Mouse (Mus musculus) left cerebral cortex, adult 9 months (tissue): ENCODE data around the gene Kif28.
A peak's percentile ranks its signal among the peaks of the same experiment; 100 is the strongest.
"Not testable (repeated sequence)": the region's sequence is repeated elsewhere in the genome, so short reads cannot be mapped to it uniquely, and the experiment has no call there.

Experiments used
- DNase-seq, 2 experiments: peaks; one replicate each; pipeline ENCODE4 v3.0.0; 2022; ENCODE audit warnings: low spot score in 2 of 2

The Kif28 gene

DNA sequence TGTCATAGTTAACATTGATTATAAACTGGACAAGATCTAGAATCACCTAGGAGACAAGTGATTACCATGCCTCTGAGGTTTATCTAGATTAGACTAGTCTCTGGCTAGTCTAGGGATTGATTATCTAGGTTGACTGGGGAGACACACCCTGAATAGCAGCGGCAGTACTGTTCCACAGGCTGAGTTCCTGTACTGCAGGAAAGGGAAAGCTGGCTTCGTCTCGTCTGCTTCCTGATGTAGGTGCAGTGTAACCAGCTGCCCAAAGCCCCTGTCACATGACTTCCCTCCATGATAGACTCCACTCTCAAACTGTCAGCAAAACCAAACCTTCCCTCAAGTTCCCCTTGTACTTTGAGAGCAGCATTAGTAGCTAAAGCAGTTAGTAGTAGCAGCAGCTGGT lies 40.9 kb downstream of the Kif28 start:
- DNase-seq: no peak

DNA sequence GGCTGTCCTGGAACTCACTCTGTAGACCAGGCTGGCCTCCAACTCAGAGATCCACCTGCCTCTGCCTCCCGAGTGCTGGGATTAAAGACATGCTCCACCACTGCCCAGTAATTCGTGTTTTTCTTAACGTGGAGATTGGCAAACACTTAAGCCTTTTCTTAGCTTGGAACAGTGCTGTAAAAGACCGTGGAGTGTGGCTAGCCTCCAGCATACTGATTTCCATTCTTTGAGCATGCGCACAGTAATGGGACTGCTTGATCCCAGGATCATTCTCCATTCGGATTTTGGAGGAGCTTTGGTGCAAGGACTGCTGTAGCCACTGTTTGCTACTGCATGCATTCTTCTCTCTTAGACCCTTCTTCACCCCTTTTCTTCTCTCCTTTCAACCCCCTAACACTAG lies 55.6 kb downstream of the Kif28 start:
- no peak for DNase-seq

GRCm38 (mm10) chr1:179688914-179689313 lies 56.2 kb downstream of the Kif28 start:
- no peak for DNase-seq

- no peak for DNase-seq
Observed at GRCm38 (mm10) chr1:179688415-179688814, 56.7 kb downstream of the Kif28 start.

DNA sequence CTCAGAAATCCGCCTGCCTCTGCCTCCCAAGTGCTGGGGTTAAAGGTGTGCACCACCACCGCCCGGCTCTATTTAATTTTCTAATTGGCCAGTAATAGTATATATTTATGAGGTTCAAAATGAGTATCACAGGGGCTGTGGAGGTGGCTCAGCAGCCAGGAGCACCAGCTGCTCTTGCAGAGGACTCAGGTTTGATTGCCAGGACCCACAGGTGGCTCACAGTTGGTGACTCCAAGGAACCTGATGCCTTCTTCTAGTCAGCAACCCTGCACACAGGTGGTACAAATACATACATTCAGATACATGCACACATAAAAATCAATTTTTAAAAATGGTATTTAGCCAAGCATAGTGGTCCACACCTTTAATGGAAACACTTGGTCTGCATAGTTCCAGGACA lies 57.1 kb downstream of the Kif28 start:
- DNase-seq: no peak

- no peak for DNase-seq
Observed at GRCm38 (mm10) chr1:179687305-179687704, 57.8 kb downstream of the Kif28 start.

DNA sequence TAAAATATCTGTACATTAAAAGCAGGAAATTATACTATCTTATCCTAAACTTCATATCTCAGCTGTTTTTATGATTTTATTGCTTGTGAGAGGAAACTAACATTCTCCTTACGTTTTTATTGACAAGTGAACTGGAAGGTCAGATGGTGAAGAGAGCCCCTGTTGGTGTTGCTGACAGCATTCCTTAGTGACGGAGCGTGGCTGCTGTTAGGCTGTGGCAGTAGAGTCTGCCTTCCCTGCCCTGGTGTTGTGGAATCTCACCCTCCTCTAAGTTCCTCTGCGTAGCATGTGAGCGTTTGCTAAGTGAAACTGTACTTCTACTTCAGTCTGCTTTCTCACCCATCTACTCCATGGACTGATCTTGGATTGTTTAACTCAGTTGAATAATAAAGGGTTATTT lies 58.3 kb downstream of the Kif28 start:
- DNase-seq: no peak

DNA sequence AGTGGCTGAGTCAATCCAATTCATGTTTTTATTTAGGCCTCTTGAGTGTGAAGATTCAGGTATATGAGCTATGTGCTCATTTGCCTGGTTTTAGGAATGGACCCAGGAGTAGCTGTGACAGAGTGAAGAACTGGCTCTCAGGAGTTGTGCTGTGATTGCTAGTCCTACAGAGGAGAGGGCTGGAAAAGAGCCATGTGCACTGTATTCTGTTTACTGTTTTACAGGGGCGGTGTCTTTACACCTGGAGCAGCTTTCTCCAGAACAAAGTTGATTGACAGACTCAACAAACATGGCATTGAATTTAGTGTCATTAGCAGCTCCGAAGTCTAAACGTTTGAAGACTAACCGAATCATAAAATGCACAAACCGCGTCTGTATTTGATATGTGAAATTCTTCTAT lies 58.7 kb downstream of the Kif28 start:
- DNase-seq: no peak

- not testable (repeated sequence) for DNase-seq
Observed at GRCm38 (mm10) chr1:179682753-179683152, 62.3 kb downstream of the Kif28 start.

- DNase-seq: no peak
Observed at GRCm38 (mm10) chr1:179679326-179679725, 65.7 kb downstream of the Kif28 start.

GRCm38 (mm10) chr1:179677031-179677430 lies 68.0 kb downstream of the Kif28 start:
- DNase-seq: no peak

DNA sequence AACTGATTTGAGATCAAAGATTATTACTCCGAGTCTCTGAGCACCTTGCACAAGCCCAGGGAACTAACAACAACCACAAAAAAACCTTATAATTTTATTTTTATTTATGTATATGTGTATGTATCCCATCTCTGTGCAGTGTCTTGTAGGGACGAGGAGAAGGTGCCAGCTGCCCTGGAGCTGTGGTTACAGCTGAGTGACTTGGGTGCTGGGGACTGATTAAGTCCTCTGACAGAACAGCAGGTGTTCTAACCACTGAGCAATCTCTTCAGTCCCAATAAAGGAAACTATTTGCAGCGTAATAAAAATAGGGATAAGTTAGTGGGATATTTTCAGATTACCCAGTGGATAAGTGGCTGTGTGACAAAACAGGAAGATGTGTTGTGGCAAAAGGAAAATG lies 70.7 kb downstream of the Kif28 start:
- DNase-seq: no peak

GRCm38 (mm10) chr1:179668836-179669537 lies 76.1 kb downstream of the Kif28 start:
- no peak for DNase-seq

DNA sequence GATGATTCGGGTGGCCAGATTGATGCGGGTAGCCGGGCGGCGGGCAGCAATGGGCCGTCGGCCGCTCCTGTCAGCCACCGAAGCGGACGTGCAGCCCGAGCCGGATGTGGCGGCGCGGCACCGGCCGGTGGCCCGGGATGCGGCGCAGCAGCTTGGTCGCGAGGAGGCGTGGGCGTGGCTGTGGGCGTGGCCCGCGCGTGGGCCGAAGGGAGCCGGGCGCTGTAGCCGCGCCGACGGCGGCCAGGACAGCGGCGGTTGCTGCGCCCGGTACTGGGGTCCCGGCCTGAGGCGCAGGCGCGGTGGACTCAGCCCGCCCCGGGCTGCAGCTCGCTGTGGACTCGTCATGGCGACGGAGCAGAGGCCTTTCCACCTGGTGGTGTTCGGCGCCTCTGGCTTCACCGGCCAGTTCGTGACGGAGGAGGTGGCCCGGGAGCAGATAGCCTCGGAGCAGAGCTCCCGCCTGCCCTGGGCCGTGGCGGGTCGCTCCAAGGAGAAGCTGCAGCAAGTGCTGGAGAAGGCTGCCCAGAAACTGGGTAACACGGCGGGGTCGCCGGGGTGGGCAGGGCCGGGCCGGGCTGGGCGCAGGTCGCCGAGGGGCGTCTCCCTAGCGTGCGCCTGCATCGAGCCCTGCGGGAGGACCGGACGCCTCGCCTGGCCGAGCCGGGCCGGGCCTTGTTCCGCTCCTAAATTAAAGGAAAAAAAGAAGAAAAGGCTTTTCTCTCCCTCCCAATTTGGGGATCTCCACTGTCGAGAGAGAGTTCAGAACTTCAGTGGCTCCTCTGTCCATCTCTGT lies 76.9 kb downstream of the Kif28 start, which contains the start of gene Sccpdh:
TSS of gene Sccpdh (plus strand) at position 198 of the 793 bp plus-strand sequence.
- DNase-seq: peak; percentile 58 to 81

GRCm38 (mm10) chr1:179667450-179667849 lies 77.6 kb downstream of the Kif28 start:
- no peak for DNase-seq

GRCm38 (mm10) chr1:179666971-179667370 lies 78.1 kb downstream of the Kif28 start:
- no peak for DNase-seq

- DNase-seq: no peak
Observed at GRCm38 (mm10) chr1:179664309-179664930, 80.7 kb downstream of the Kif28 start.

DNA sequence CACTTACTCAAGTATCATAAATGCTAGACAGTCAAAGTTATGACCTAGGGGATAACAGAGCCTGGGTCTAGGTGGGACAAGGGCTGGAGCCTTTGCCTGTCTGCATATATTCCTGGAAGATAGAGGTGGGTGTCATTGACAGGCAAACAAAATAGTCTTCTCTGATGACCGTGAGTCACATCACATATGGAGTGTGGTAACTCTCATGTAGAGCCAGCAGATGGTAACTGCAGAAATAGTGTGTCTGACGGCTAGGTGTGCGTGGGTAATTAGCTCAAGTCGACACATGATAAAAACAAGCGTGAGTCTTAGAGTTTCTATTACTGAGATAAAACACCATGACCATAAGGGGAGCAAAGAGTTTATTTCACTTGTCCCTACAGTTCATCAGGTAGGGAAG lies 82.0 kb downstream of the Kif28 start:
- DNase-seq: peak in 1 of 2 experiments; percentile 46

- no peak for DNase-seq
Observed at GRCm38 (mm10) chr1:179651224-179651623, 93.8 kb downstream of the Kif28 start.

GRCm38 (mm10) chr1:179650284-179650683 lies 94.8 kb downstream of the Kif28 start:
- no peak for DNase-seq

- DNase-seq: no peak
Observed at GRCm38 (mm10) chr1:179649324-179649723, 95.7 kb downstream of the Kif28 start.

- DNase-seq: not testable (repeated sequence)
Observed at GRCm38 (mm10) chr1:179648678-179649077, 96.4 kb downstream of the Kif28 start.

GRCm38 (mm10) chr1:179645980-179646268 lies 99.1 kb downstream of the Kif28 start:
- DNase-seq: no peak
